Comparison of ENCODE assay signal across 23 mouse cellular contexts in genomic region chr7:125657511-125657910, GRCm38 (mm10).
"Had no signal": no experiment of that assay in that cellular context is flagged by ENCODE, and none has a peak within 500 bp of the region (broad histone marks: within the 10 kb centered on the region; RNA-seq: fewer than 3 reads in every experiment).

No protein-coding gene starts in this region.

- DNase-seq: gastrocnemius, postnatal 14 days; gastrocnemius, postnatal 36 days; heart, adult 11 months; heart, adult 2 months; heart, postnatal 14 days; heart, postnatal 36 days; kidney, adult 11 months; kidney, adult 8-10 months; kidney, postnatal 10 days; kidney, postnatal 25 days; kidney, postnatal 4 days had no signal

- H3K9ac ChIP-seq: heart, embryonic 13.5 days; heart, embryonic 15.5 days; hindbrain, embryonic 13.5 days; hindbrain, embryonic 15.5 days; limb, embryonic 12.5 days; liver, embryonic 14.5 days had no signal

- H3K27ac ChIP-seq: heart, adult 2 months; heart, embryonic 13.5 days; heart, embryonic 15.5 days; hindbrain, embryonic 13.5 days; hindbrain, embryonic 15.5 days; hindbrain, postnatal 0 days; layer of hippocampus, adult 2 months; left cerebral cortex, adult 2 months; limb, embryonic 10.5 days; limb, embryonic 12.5 days; liver, embryonic 14.5 days had no signal

- H3K4me3 ChIP-seq: heart, adult 2 months; heart, embryonic 13.5 days; heart, embryonic 15.5 days; hindbrain, embryonic 13.5 days; hindbrain, embryonic 15.5 days; layer of hippocampus, adult 2 months; left cerebral cortex, adult 2 months; limb, embryonic 10.5 days; limb, embryonic 12.5 days had no signal

- H3K27me3 ChIP-seq: heart, embryonic 13.5 days; heart, embryonic 15.5 days; hindbrain, embryonic 13.5 days; hindbrain, embryonic 15.5 days; limb, embryonic 12.5 days had no signal

- H3K4me2 ChIP-seq: heart, embryonic 11.5 days; heart, embryonic 13.5 days; heart, embryonic 15.5 days; hindbrain, embryonic 13.5 days; hindbrain, embryonic 15.5 days; limb, embryonic 12.5 days had no signal

- ATAC-seq: hindbrain, postnatal 0 days; intestine, embryonic 16.5 days had no signal

- H3K9me3 ChIP-seq: heart, embryonic 13.5 days; heart, embryonic 15.5 days; hindbrain, embryonic 13.5 days; hindbrain, embryonic 15.5 days; limb, embryonic 10.5 days; limb, embryonic 12.5 days had no signal

- H3K4me1 ChIP-seq: heart, embryonic 13.5 days; hindbrain, embryonic 13.5 days; hindbrain, embryonic 15.5 days; limb, embryonic 10.5 days; limb, embryonic 12.5 days had no signal
